Mouse (Mus musculus): Measurements from ENCODE around the gene Mllt11. TPM values are rescaled to one million over a fixed set of nuclear protein-coding genes. Genes with fewer than 3 reads are reported as not detected.

The Mllt11 gene
- polyA plus RNA-seq, 1 experiment = 19.6 TPM

DNA sequence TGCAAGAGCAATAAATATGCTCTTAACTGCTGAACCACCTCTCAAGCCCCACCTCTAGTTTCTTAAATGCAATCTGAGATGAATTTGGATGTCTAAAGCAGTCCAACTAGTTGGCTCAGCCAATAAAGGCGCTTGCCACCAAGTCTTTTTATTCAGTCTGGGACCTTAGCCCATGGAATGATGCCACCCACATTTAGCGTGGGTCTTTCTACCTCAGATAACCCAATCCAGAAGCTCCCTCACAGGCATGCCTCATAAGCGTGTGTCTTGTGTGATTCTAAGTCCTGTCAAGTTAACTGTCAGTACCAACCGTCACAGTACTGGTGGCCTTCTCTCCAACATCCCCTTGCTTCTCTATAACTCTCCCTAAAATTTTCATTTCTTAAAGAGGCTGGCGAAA, 53.0 kb downstream of the Mllt11 start:
- Histone ChIP-seq H3K36me3 (ENCODE audit: control insufficient read depth, insufficient read depth) (peaks cover 16% of the 10 kb centered on the region), H3K4me3 (ENCODE audit: insufficient read depth, poor library complexity, severe bottlenecking) (no peak overlapping the region), H3ac (ENCODE audit: control insufficient read depth, insufficient read length, low read depth) (no peak overlapping the region), H3K27me3 (ENCODE audit: control insufficient read depth, insufficient read depth, insufficient read length) (no peaks in the 10 kb centered on the region), H3K79me2 (ENCODE audit: control insufficient read depth, insufficient read depth) (no peaks in the 10 kb centered on the region), H3K79me3 (ENCODE audit: low read depth) (no peaks in the 10 kb centered on the region)
- no peak for TF ChIP-seq FOSL1 (IDR thresholded peaks at IDR 0.05; ENCODE audit: insufficient read depth, low read length, poor library complexity, severe bottlenecking)
- TF ChIP-seq MYOD1 (IDR thresholded peaks at IDR 0.05; ENCODE audit: control insufficient read depth, insufficient read length, low read depth) = no peak
- TF ChIP-seq MYOG (IDR thresholded peaks at IDR 0.05; ENCODE audit: control insufficient read depth, extremely low read depth, insufficient read length) = no peak
- TF ChIP-seq CTCF (IDR thresholded peaks at IDR 0.05; ENCODE audit: control insufficient read depth, insufficient read depth, insufficient read length) = no peak
- no peak for TF ChIP-seq CEBPB (IDR thresholded peaks at IDR 0.05; ENCODE audit: low read depth)
- no peak for TF ChIP-seq USF1 (IDR thresholded peaks at IDR 0.05; ENCODE audit: low read depth)
- TF ChIP-seq MAX (IDR thresholded peaks at IDR 0.05) = no peak

DNA sequence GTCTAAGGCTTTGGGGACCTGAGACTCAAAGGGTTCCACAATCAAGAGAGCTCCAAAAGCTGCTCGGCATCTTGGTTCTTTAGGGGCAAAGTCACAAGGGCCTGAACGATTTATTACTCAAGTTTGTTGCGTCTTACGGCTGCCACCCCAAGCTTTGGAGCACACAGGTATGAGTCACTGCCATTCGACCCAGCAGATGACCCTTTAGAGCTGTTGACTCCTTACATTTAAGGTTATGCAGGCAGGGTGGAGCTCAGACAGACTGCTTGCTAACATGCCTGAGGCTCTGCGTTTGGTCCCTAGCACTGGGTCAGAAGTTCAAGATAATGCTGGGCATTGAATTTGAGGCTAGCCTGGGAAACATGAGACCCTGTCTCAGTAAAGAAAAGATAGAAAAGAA, 54.4 kb downstream of the Mllt11 start:
- Histone ChIP-seq H3K79me2 (ENCODE audit: control insufficient read depth, insufficient read depth) (no peaks in the 10 kb centered on the region), H3K4me3 (ENCODE audit: insufficient read depth, poor library complexity, severe bottlenecking) (no peak overlapping the region), H3K79me3 (ENCODE audit: low read depth) (no peaks in the 10 kb centered on the region), H3ac (ENCODE audit: control insufficient read depth, insufficient read length, low read depth) (no peak overlapping the region), H3K36me3 (ENCODE audit: control insufficient read depth, insufficient read depth) (peaks cover 8% of the 10 kb centered on the region), H3K27me3 (ENCODE audit: control insufficient read depth, insufficient read depth, insufficient read length) (no peaks in the 10 kb centered on the region)
- no peak for TF ChIP-seq MAX (IDR thresholded peaks at IDR 0.05)
- TF ChIP-seq MYOD1 (IDR thresholded peaks at IDR 0.05; ENCODE audit: control insufficient read depth, insufficient read length, low read depth) = no peak
- peak; percentile 9 for TF ChIP-seq FOSL1 (IDR thresholded peaks at IDR 0.05; ENCODE audit: insufficient read depth, low read length, poor library complexity, severe bottlenecking)
- no peak for TF ChIP-seq MYOG (IDR thresholded peaks at IDR 0.05; ENCODE audit: control insufficient read depth, extremely low read depth, insufficient read length)

DNA sequence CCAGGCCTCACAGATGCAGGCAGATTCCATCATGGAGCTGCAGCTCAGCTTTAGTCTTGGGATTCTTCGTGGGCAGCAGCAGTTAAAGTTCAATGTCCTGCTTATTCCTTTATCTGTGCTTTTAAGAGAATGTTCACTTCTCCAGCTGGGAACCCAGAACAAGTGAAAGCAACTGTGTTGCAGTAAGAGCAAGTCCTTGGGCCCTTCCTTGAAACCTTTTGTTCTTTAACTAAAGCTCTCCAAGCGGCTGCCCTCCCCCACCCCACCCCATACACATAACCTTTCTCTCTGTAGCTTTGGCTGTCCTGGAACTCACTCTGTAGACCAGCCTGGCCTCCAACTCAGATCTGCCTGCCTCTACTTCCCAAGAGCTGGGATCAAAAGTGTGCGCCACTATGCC, 55.5 kb downstream of the Mllt11 start:
- Histone ChIP-seq H3K4me3 (ENCODE audit: insufficient read depth, poor library complexity, severe bottlenecking) (no peak overlapping the region), H3K79me2 (ENCODE audit: control insufficient read depth, insufficient read depth) (no peaks in the 10 kb centered on the region), H3K36me3 (ENCODE audit: control insufficient read depth, insufficient read depth) (no peaks in the 10 kb centered on the region), H3ac (ENCODE audit: control insufficient read depth, insufficient read length, low read depth) (no peak overlapping the region), H3K27me3 (ENCODE audit: control insufficient read depth, insufficient read depth, insufficient read length) (no peaks in the 10 kb centered on the region), H3K79me3 (ENCODE audit: low read depth) (no peaks in the 10 kb centered on the region)
- no peak for TF ChIP-seq MAX (IDR thresholded peaks at IDR 0.05)
- no peak for TF ChIP-seq MYOD1 (IDR thresholded peaks at IDR 0.05; ENCODE audit: control insufficient read depth, insufficient read length, low read depth)
- TF ChIP-seq MYOG (IDR thresholded peaks at IDR 0.05; ENCODE audit: control insufficient read depth, extremely low read depth, insufficient read length) = no peak
- TF ChIP-seq USF1 (IDR thresholded peaks at IDR 0.05; ENCODE audit: low read depth) = no peak
- TF ChIP-seq FOSL1 (IDR thresholded peaks at IDR 0.05; ENCODE audit: insufficient read depth, low read length, poor library complexity, severe bottlenecking) = no peak
- no peak for TF ChIP-seq CTCF (IDR thresholded peaks at IDR 0.05; ENCODE audit: control insufficient read depth, insufficient read depth, insufficient read length)
- TF ChIP-seq CEBPB (IDR thresholded peaks at IDR 0.05; ENCODE audit: low read depth) = no peak

DNA sequence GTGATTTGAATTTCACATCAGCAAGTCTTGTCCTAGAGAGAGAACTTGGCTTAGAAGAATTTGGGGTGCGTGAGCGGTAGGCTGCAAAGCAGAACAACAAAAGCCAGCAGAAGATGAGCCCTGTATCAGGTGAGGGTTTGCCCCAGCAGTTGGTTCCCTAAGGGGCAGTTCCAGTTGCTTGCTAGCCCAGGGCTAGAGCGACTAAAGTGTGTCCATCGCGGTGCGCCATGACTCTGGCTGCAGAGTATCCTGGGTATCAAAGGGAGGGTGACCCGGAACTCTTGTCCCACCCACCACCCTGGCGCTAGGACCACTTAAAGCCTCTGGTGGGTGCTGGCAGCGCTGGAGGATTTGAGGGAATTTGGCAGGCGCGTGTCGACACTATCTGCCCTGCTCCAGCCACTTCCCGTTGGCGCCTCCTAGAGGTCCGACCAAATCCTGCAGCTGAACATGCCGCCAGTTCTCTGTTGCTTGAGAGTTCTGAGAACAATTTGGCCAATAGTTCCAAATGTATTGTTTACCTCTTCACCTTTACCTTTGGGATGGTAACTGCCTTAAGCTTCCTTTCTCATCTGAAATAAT, 57.9 kb downstream of the Mllt11 start:
- Histone ChIP-seq H3ac (ENCODE audit: control insufficient read depth, insufficient read length, low read depth) (no peak overlapping the region), H3K4me3 (ENCODE audit: insufficient read depth, poor library complexity, severe bottlenecking) (no peak overlapping the region), H3K79me3 (ENCODE audit: low read depth) (no peaks in the 10 kb centered on the region), H3K79me2 (ENCODE audit: control insufficient read depth, insufficient read depth) (no peaks in the 10 kb centered on the region), H3K36me3 (ENCODE audit: control insufficient read depth, insufficient read depth) (no peaks in the 10 kb centered on the region), H3K27me3 (ENCODE audit: control insufficient read depth, insufficient read depth, insufficient read length) (no peaks in the 10 kb centered on the region)
- TF ChIP-seq FOSL1 (IDR thresholded peaks at IDR 0.05; ENCODE audit: insufficient read depth, low read length, poor library complexity, severe bottlenecking) (no peak), CTCF (IDR thresholded peaks at IDR 0.05; ENCODE audit: control insufficient read depth, insufficient read depth, insufficient read length) (peak; percentile 14)

- Histone ChIP-seq H3K4me3 (ENCODE audit: insufficient read depth, poor library complexity, severe bottlenecking) (no peak overlapping the region), H3K27me3 (ENCODE audit: control insufficient read depth, insufficient read depth, insufficient read length) (no peaks in the 10 kb centered on the region), H3K36me3 (ENCODE audit: control insufficient read depth, insufficient read depth) (no peaks in the 10 kb centered on the region), H3K79me3 (ENCODE audit: low read depth) (no peaks in the 10 kb centered on the region), H3ac (ENCODE audit: control insufficient read depth, insufficient read length, low read depth) (no peak overlapping the region), H3K79me2 (ENCODE audit: control insufficient read depth, insufficient read depth) (no peaks in the 10 kb centered on the region)
- no peak for TF ChIP-seq CEBPB (IDR thresholded peaks at IDR 0.05; ENCODE audit: low read depth)
- TF ChIP-seq MYOG (IDR thresholded peaks at IDR 0.05; ENCODE audit: control insufficient read depth, extremely low read depth, insufficient read length) = no peak
- TF ChIP-seq MYOD1 (IDR thresholded peaks at IDR 0.05; ENCODE audit: control insufficient read depth, insufficient read length, low read depth) = no peak
- TF ChIP-seq USF1 (IDR thresholded peaks at IDR 0.05; ENCODE audit: low read depth) = no peak
- no peak for TF ChIP-seq MAX (IDR thresholded peaks at IDR 0.05)
- TF ChIP-seq CTCF (IDR thresholded peaks at IDR 0.05; ENCODE audit: control insufficient read depth, insufficient read depth, insufficient read length) = no peak
- TF ChIP-seq FOSL1 (IDR thresholded peaks at IDR 0.05; ENCODE audit: insufficient read depth, low read length, poor library complexity, severe bottlenecking) = no peak
Measured at GRCm38 (mm10) chr3:95173256-95173949, 58.6 kb downstream of the Mllt11 start.

All from C2C12 (cell line).